Mouse (Mus musculus) megakaryocyte-erythroid progenitor cell, adult 5 weeks (primary cell): ENCODE measurements around the gene Camsap1. TPM values are rescaled to one million over a fixed set of nuclear protein-coding genes. Genes with fewer than 3 reads are reported as not detected.

Source experiments
- polyA plus RNA-seq: library from polyadenylated mRNA; stranded (reverse); fragments of >175 nt; gene quantifications from 2 replicates; pipeline ENCODE4 v1.2.3, GENCODE M21; 2012

The Camsap1 gene
- polyA plus RNA-seq, result 4.4 and 6.3 TPM in 2 replicates

DNA sequence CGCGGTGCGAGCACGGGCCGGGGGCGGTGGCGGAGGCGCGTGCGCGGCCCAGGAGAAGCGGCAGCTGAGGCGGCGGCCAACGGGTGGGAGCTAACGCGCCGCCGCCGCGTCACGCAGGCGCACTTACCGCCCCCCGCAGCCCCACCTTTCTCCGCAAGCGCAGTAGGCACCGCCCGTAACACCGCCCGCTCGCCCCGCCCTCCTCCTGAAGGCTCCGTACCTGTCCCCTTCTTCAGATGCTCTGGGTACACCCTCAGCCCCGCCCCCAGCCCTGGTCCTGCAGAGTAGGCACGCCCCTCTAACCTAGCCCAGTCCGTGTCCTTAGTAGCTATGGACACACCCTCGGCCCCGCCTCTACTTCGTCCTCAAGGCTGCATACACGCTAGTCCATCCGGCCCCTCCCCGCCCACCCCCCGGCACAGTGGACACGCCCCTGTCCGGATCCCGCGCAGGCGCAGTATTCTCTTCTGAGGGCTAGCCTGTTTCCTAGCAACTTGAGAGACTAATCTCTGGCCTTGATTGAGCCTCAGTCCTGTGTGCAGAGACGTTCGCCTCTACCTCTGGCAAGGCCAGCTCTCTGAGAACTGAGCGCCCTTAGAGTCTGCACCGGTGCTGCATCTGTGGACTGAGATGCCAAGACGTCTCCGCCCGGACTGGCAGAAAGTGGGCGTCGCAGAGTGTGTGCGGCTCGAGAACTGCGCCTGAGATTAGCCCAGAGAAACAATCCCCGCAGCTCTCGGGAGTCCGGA, at the start of gene Camsap1:
Gene Camsap1 (minus strand): TSS at position 124 of the 749 bp plus-strand sequence.

DNA sequence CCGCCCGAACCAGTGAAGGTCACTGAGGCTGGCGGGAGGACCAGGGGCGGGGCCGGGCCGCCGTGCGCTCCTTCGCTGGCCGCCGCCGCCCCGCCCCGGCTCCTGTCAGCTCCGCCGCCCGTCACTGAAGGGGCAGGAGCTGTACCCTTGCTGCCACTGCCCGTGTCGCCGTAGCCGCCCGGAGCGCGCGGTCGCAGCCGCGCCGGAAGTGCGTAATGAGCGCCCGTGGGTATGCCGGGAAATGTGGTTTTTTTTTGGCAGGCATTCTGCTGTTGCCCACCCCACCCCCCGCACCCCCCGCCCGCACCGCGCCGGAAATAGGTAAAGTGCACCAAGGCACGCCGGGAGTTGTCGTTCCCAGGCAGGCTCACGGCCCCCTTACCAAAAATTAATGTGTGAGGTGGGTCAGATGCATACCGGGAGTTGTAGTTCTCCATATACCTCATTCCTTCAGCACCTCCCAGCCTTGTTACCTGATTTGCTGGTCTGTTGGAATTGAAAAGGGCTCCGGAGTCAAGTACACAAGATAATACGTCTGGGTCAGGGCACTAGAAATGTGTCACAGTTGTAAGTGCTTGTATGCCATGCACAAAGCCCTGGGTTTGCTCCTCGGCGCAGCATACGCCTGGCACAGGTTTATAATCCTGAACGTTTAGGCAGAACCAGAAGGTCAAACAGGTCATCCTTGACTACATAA, 38.6 kb upstream of the Camsap1 start, which contains the start of gene Ubac1:
Gene Ubac1 (minus strand): TSS at position 187 of the 697 bp plus-strand sequence.

Other genes with a start within 250 kb of the Camsap1 start
- not detected in 2 replicates for gene Obp2b, start 246.3 kb downstream of the Camsap1 start, polyA plus RNA-seq
- not detected in 2 replicates for gene Lcn3, start 217.7 kb downstream of the Camsap1 start, polyA plus RNA-seq
- not detected in 2 replicates for gene Lcn11, start 206.3 kb downstream of the Camsap1 start, polyA plus RNA-seq
- not detected in 2 replicates for gene Gm13539, start 201.0 kb downstream of the Camsap1 start, polyA plus RNA-seq
- gene Glt6d1, start 167.4 kb downstream of the Camsap1 start, polyA plus RNA-seq, result not detected in 2 replicates
- gene Lcn9, start 160.1 kb downstream of the Camsap1 start, polyA plus RNA-seq, result not detected in 2 replicates
- not detected in 2 replicates for gene Sohlh1, start 136.0 kb downstream of the Camsap1 start, polyA plus RNA-seq
- 0.01 TPM in 1 of 2 replicates, not detected in the other for gene Kcnt1, start 119.5 kb downstream of the Camsap1 start, polyA plus RNA-seq
- 119 and 126 TPM in 2 replicates for gene Ubac1, start 38.5 kb upstream of the Camsap1 start, polyA plus RNA-seq
- 10.8 and 11.2 TPM in 2 replicates for gene Nacc2, start 139.9 kb upstream of the Camsap1 start, polyA plus RNA-seq
- gene Lhx3, start 225.0 kb upstream of the Camsap1 start, polyA plus RNA-seq, result 0.06 TPM in 1 of 2 replicates, not detected in the other